Mouse (Mus musculus) kidney, adult 2 months (tissue): ENCODE results near the gene Rnf216. TPM values are rescaled to one million over a fixed set of nuclear protein-coding genes. Genes with fewer than 3 reads are reported as not detected.
A peak's percentile ranks its signal among the peaks of the same experiment; 100 is the strongest.

Experiments used
- DNase-seq: peaks from one replicate; pipeline ENCODE4 v3.0.0; 2021
- H3K27ac ChIP-seq: fragments of 200-500 bp; 2 replicates; pipeline ENCODE4 v1.5.1; 2012; ENCODE audit warnings: low read depth, low read length, control low read depth, inconsistent platforms; ENCODE audit not compliant: insufficient read depth
- H3K27me3 ChIP-seq: fragments of 200-500 bp; replicated peaks from 2 replicates; pipeline ENCODE4 v1.6.1; 2012; ENCODE audit warnings: mild to moderate bottlenecking, moderate library complexity, low read length, inconsistent platforms; ENCODE audit not compliant: control insufficient read depth, insufficient read depth
- H3K36me3 ChIP-seq: fragments of 200-500 bp; 2 replicates; pipeline ENCODE4 v1.6.1; 2012; ENCODE audit warnings: mild to moderate bottlenecking, moderate library complexity, low read length, inconsistent platforms; ENCODE audit not compliant: control insufficient read depth, insufficient read depth
- H3K4me1 ChIP-seq: fragments of 200-500 bp; 2 replicates; pipeline ENCODE4 v1.6.1; 2011; ENCODE audit warnings: low read length; ENCODE audit not compliant: control insufficient read depth, insufficient read depth
- H3K4me3 ChIP-seq: fragments of 200-500 bp; 2 replicates; pipeline ENCODE4 v1.5.1; 2011; ENCODE audit warnings: mild to moderate bottlenecking, low read depth, low read length, control low read depth; ENCODE audit not compliant: insufficient read depth
- CTCF ChIP-seq: fragments of 200-500 bp; conservative IDR thresholded peaks from 2 replicates; pipeline ENCODE4 v1.5.1; 2011; ENCODE audit warnings: low read depth, mild to moderate bottlenecking, control low read depth, low read length, moderate library complexity, mixed read lengths; ENCODE audit not compliant: insufficient read depth, insufficient read length
- POLR2A ChIP-seq: fragments of 200-500 bp; IDR thresholded peaks from one replicate; pipeline ENCODE4 v1.6.1; 2011; ENCODE audit warnings: low read depth, low read length, control low read depth
- WGBS: fragments of 180-500 bp; shearing (Covaris S2); methylation state at CpG from one replicate; pipeline ENCODE4 v1.1.7; 2018; 5-methylcytosine and 5-hydroxymethylcytosine counted together
- polyA plus RNA-seq: library from polyadenylated mRNA; depleted of rRNA; stranded (reverse); fragments of >200 nt; gene quantifications from 2 replicates; pipeline ENCODE4 v1.2.3, GENCODE M21; 2012

Gene Rnf216
- polyA plus RNA-seq, 1 experiment, result 22.7 TPM

- TF ChIP-seq POLR2A, result no peak
- no peak for TF ChIP-seq CTCF
- no peak for DNase-seq
- H3K27me3 ChIP-seq, result no peaks in the 10 kb centered on the region
- WGBS, result 52% methylated on average over 3 of the region's 3 CpGs
- no peaks in the 10 kb centered on the region for H3K36me3 ChIP-seq
- H3K4me1 ChIP-seq, result no peaks in the 10 kb centered on the region
- H3K27ac ChIP-seq, result no peak overlapping the region
- H3K4me3 ChIP-seq, result no peak overlapping the region
Measured at GRCm38 (mm10) chr5:142973971-142974370, 138.8 kb downstream of the Rnf216 start.

- WGBS, result 84% methylated on average over 14 of the region's 14 CpGs
Measured at GRCm38 (mm10) chr5:142968411-142968810, 144.4 kb downstream of the Rnf216 start.

GRCm38 (mm10) chr5:142964650-142965049 is 148.1 kb downstream of the Rnf216 start:
- 83% methylated on average over 6 of the region's 6 CpGs for WGBS
- DNase-seq, result no peak
- Histone ChIP-seq H3K4me3 (no peak overlapping the region), H3K27ac (no peak overlapping the region), H3K4me1 (no peaks in the 10 kb centered on the region), H3K36me3 (no peaks in the 10 kb centered on the region), H3K27me3 (peaks cover 4% of the 10 kb centered on the region; the same call in 1 of the 2 replicates)
- TF ChIP-seq POLR2A (no peak), CTCF (no peak)

More at GRCm38 (mm10) chr5:142968411-142968810, 144.4 kb downstream of the Rnf216 start:
- no peaks in the 10 kb centered on the region for H3K4me1 ChIP-seq
- H3K27me3 ChIP-seq, result no peaks in the 10 kb centered on the region
- TF ChIP-seq POLR2A (no peak), CTCF (no peak)
- H3K36me3 ChIP-seq, result no peaks in the 10 kb centered on the region
- no peak overlapping the region for H3K4me3 ChIP-seq
- no peak overlapping the region for H3K27ac ChIP-seq
- no peak for DNase-seq

- Histone ChIP-seq H3K4me3 (no peak overlapping the region), H3K4me1 (no peaks in the 10 kb centered on the region), H3K27ac (no peak overlapping the region), H3K36me3 (no peaks in the 10 kb centered on the region), H3K27me3 (peaks cover 4% of the 10 kb centered on the region; the same call in 1 of the 2 replicates)
- 40% methylated on average over 17 of the region's 17 CpGs for WGBS
- DNase-seq, result no peak
- TF ChIP-seq CTCF (no peak), POLR2A (no peak)
Measured at GRCm38 (mm10) chr5:142963705-142964494, 148.9 kb downstream of the Rnf216 start.

- 17% methylated on average over 13 of the region's 13 CpGs for WGBS
- DNase-seq, result peak; percentile 24
- Histone ChIP-seq H3K36me3 (no peaks in the 10 kb centered on the region), H3K4me3 (peak overlapping the region; percentile 28; the same call in 1 of the 2 replicates), H3K27ac (no peak overlapping the region), H3K4me1 (no peaks in the 10 kb centered on the region), H3K27me3 (peaks cover 4% of the 10 kb centered on the region; the same call in 1 of the 2 replicates)
- TF ChIP-seq POLR2A (no peak), CTCF (no peak)
Measured at GRCm38 (mm10) chr5:142963003-142963704, 149.6 kb downstream of the Rnf216 start.

- Histone ChIP-seq H3K27ac (peak overlapping the region; percentile 42; the same call in 1 of the 2 replicates), H3K27me3 (peaks cover 4% of the 10 kb centered on the region; the same call in 1 of the 2 replicates), H3K4me1 (no peaks in the 10 kb centered on the region), H3K4me3 (peak overlapping the region; percentile 60), H3K36me3 (no peaks in the 10 kb centered on the region)
- TF ChIP-seq POLR2A (no peak), CTCF (no peak)
- WGBS, result 29% methylated on average over 11 of the region's 11 CpGs
- DNase-seq, result peak; percentile 31
Measured at GRCm38 (mm10) chr5:142962444-142962961, 150.3 kb downstream of the Rnf216 start.

- H3K4me3 ChIP-seq, result peak overlapping the region; percentile 60
- TF ChIP-seq POLR2A, result no peak
- no peak for TF ChIP-seq CTCF
- 7% methylated on average over 42 of the region's 43 CpGs for WGBS
- H3K27ac ChIP-seq, result peak overlapping the region; percentile 42; the same call in 1 of the 2 replicates
- no peaks in the 10 kb centered on the region for H3K4me1 ChIP-seq
- peak; percentile 77 for DNase-seq
- H3K36me3 ChIP-seq, result no peaks in the 10 kb centered on the region
- peaks cover 4% of the 10 kb centered on the region; the same call in 1 of the 2 replicates for H3K27me3 ChIP-seq
Measured at GRCm38 (mm10) chr5:142961881-142962443, 150.8 kb downstream of the Rnf216 start.
